Mouse (Mus musculus): ENCODE measurements at regions not wholly inside any gene's neighbourhood (a gene's known extent, or its start where the extent isn't known, plus 50 kb on each side); places are given as distances from the start of the nearest gene placed in this dataset.

GRCm38 (mm10) chr11:6899271-6900005 is 62.0 kb upstream of the Gm11983 start:
- TF ChIP-seq POLR2A (IDR thresholded peaks at IDR 0.05; ENCODE audit: borderline replicate concordance, insufficient read depth, low read length) (no peak), CTCF (IDR thresholded peaks at IDR 0.05; ENCODE audit: borderline replicate concordance, insufficient read depth, low read depth, low read length) (peak; percentile 29; the same call in 1 of the 2 replicates)
- H3K4me3 ChIP-seq (replicated peaks; ENCODE audit: insufficient read depth, low read depth, low read length): no peak overlapping the region
- H3K4me1 ChIP-seq (ENCODE audit: control insufficient read depth, insufficient read depth, low read length): peaks cover 68% of the 10 kb centered on the region
- WGBS: 13% methylated on average over 13 of the region's 13 CpGs
- DNase-seq: peak; percentile 87 to 94
- H3K27me3 ChIP-seq (ENCODE audit: control insufficient read depth, insufficient read depth, low read length): no peaks in the 10 kb centered on the region
- peak overlapping the region; percentile 93 for H3K27ac ChIP-seq (ENCODE audit: insufficient read depth, low read length)

DNA sequence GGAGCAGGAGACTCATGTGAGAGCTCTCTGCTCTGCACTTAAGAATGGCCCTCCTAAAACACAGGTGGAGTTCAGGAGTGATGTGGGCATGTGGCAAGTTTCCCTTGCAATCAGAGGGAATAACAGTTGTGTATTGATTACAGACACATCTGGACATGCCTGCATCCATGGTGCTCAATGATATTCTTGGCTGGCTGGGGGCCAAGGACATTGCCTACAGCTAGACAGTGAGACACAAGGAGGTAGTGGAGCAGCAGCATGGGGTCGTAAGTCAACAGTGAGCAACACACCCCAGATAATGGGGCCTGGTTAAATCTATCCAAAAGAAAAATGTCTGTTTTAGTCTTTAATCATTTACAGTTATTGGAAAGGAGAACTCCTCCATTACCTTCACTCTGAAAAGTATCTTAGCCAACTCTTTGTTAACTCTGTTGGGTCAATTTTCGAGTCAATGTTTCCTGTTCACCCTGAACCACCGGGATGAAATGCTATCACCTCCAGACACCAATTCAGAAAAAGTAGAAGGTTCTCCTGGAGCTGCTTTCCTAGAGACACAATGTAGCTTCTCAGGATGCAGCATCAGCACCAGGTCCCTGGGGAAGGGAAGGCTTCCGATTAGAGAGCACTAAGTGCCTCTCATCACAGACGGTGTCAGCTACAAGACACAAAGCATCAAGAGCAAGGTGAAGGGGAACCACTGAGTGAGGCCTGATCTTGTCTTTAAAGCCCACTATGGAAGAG is 61.1 kb upstream of the Gm11983 start:
- no peak for DNase-seq

GRCm38 (mm10) chr11:6895786-6896093 is 58.3 kb upstream of the Gm11983 start:
- H3K27ac ChIP-seq (ENCODE audit: insufficient read depth, low read length): peak overlapping the region; percentile 92; the same call in 1 of the 2 replicates
- DNase-seq: peak; percentile 88 to 93
- H3K27me3 ChIP-seq (ENCODE audit: control insufficient read depth, insufficient read depth, low read length): no peaks in the 10 kb centered on the region
- H3K4me3 ChIP-seq (replicated peaks; ENCODE audit: insufficient read depth, low read depth, low read length): no peak overlapping the region
- TF ChIP-seq POLR2A (IDR thresholded peaks at IDR 0.05; ENCODE audit: borderline replicate concordance, insufficient read depth, low read length) (no peak), CTCF (IDR thresholded peaks at IDR 0.05; ENCODE audit: borderline replicate concordance, insufficient read depth, low read depth, low read length) (no peak)
- H3K4me1 ChIP-seq (ENCODE audit: control insufficient read depth, insufficient read depth, low read length): peaks cover 72% of the 10 kb centered on the region
- WGBS: 6% methylated on average over 8 of the region's 8 CpGs

More for the DNA sequence above, 61.1 kb upstream of the Gm11983 start:
- 56% methylated on average over 5 of the region's 5 CpGs for WGBS
- peaks cover 75% of the 10 kb centered on the region for H3K4me1 ChIP-seq (ENCODE audit: control insufficient read depth, insufficient read depth, low read length)
- H3K27ac ChIP-seq (ENCODE audit: insufficient read depth, low read length): peak overlapping the region; percentile 93
- H3K4me3 ChIP-seq (replicated peaks; ENCODE audit: insufficient read depth, low read depth, low read length): no peak overlapping the region
- H3K27me3 ChIP-seq (ENCODE audit: control insufficient read depth, insufficient read depth, low read length): no peaks in the 10 kb centered on the region
- TF ChIP-seq POLR2A (IDR thresholded peaks at IDR 0.05; ENCODE audit: borderline replicate concordance, insufficient read depth, low read length) (no peak), CTCF (IDR thresholded peaks at IDR 0.05; ENCODE audit: borderline replicate concordance, insufficient read depth, low read depth, low read length) (no peak)

DNA sequence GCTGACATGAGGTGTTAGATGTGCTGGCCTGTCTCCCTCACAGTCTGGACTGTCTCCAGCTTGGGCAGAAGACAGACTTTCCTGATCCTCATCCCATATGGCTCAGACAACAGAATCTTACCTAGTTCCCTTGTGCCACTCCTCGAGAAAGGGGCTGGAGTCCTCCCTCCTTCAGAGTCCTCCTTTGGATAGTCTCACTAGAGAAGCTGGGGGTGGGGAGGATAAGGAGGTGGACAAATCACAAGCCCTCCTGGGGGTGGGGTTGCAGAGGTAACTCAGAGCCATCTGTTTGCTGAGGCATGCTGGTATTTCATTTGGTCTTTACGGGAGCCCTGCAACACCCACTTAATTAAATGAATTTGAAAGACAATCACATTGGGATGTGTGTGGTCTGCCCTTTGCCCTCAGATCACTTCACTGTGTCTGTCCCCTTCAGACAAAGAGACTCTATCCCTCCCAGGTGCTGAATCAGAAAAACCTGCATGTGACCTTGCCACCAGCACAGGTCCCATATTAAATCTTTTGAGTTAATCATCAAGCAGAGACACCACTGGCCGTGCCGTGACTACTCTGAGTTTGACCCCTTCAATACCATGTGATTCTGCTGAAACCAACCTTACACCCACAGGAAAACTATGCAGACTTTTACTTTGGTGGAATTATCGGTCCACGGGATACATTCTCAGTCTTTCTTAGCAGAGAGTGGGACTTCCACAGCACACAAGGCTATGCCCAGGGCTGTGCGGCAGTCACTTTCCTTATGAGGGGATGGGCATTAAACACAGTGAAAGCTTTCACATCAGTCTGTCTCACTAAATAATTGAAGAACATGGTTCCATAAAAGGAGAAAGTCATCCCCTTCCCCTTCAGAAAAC is 57.7 kb upstream of the Gm11983 start:
- H3K4me1 ChIP-seq (ENCODE audit: control insufficient read depth, insufficient read depth, low read length): peaks cover 75% of the 10 kb centered on the region
- 14% methylated on average over 7 of the region's 7 CpGs for WGBS
- DNase-seq: peak; percentile 82 to 88
- H3K27me3 ChIP-seq (ENCODE audit: control insufficient read depth, insufficient read depth, low read length): no peaks in the 10 kb centered on the region
- H3K4me3 ChIP-seq (replicated peaks; ENCODE audit: insufficient read depth, low read depth, low read length): no peak overlapping the region
- TF ChIP-seq POLR2A (IDR thresholded peaks at IDR 0.05; ENCODE audit: borderline replicate concordance, insufficient read depth, low read length) (no peak), CTCF (IDR thresholded peaks at IDR 0.05; ENCODE audit: borderline replicate concordance, insufficient read depth, low read depth, low read length) (no peak)
- H3K27ac ChIP-seq (ENCODE audit: insufficient read depth, low read length): peak overlapping the region; percentile 92

GRCm38 (mm10) chr11:6893734-6894133 is 56.3 kb upstream of the Gm11983 start:
- Histone ChIP-seq H3K4me3 (replicated peaks; ENCODE audit: insufficient read depth, low read depth, low read length) (no peak overlapping the region), H3K4me1 (ENCODE audit: control insufficient read depth, insufficient read depth, low read length) (peaks cover 73% of the 10 kb centered on the region), H3K27me3 (ENCODE audit: control insufficient read depth, insufficient read depth, low read length) (no peaks in the 10 kb centered on the region), H3K27ac (ENCODE audit: insufficient read depth, low read length) (peak overlapping the region; percentile 58)
- 59% methylated on average over 1 of the region's 1 CpGs for WGBS
- DNase-seq: no peak
- TF ChIP-seq POLR2A (IDR thresholded peaks at IDR 0.05; ENCODE audit: borderline replicate concordance, insufficient read depth, low read length) (no peak), CTCF (IDR thresholded peaks at IDR 0.05; ENCODE audit: borderline replicate concordance, insufficient read depth, low read depth, low read length) (no peak)

DNA sequence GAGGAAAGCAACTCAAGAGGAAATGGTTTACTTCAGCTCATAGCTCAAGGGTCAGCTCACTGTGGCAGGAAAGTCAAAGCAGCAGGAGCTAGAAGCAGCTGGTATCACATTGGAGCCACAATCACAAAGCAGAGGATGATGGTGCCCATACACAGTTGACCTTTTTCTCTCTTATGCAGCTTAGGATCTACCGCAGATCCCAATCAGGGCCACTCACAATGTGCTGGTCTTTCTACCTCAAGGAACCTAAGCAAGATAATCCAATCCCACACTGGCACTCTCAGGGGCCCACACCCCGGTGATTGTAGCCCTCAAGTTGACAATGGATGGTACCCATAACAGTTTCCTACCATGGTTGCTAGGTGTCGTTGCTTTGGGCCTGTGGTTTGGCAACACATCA is 55.6 kb upstream of the Gm11983 start:
- H3K4me1 ChIP-seq (ENCODE audit: control insufficient read depth, insufficient read depth, low read length): peaks cover 73% of the 10 kb centered on the region
- no peak for DNase-seq
- WGBS: 95% methylated on average over 3 of the region's 3 CpGs
- no peaks in the 10 kb centered on the region for H3K27me3 ChIP-seq (ENCODE audit: control insufficient read depth, insufficient read depth, low read length)
- no peak overlapping the region for H3K4me3 ChIP-seq (replicated peaks; ENCODE audit: insufficient read depth, low read depth, low read length)
- H3K27ac ChIP-seq (ENCODE audit: insufficient read depth, low read length): no peak overlapping the region
- TF ChIP-seq CTCF (IDR thresholded peaks at IDR 0.05; ENCODE audit: borderline replicate concordance, insufficient read depth, low read depth, low read length) (no peak), POLR2A (IDR thresholded peaks at IDR 0.05; ENCODE audit: borderline replicate concordance, insufficient read depth, low read length) (no peak)

DNA sequence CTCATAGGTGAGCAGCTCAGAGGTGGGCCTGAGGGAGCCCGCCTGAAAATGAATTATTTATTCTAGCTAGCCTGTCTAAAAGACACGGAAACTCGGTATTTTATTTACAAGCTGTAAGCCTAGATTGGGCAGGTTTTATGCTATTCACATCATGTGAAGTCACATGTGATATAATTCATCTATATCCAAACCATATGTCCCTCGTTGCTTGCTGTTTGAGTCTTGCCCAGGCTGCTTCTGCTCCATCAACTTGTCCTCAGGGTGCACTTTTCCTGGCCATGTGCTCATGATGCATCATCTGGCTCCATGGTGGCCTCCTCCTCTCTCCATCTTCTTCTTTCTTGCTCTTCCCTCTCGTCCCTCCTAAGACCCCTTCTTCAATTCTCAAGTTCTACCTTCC is 53.0 kb upstream of the Gm11983 start:
- no peak for TF ChIP-seq POLR2A (IDR thresholded peaks at IDR 0.05; ENCODE audit: borderline replicate concordance, insufficient read depth, low read length)
- no peak for TF ChIP-seq CTCF (IDR thresholded peaks at IDR 0.05; ENCODE audit: borderline replicate concordance, insufficient read depth, low read depth, low read length)
- 48% methylated on average over 5 of the region's 5 CpGs for WGBS
- Histone ChIP-seq H3K27ac (ENCODE audit: insufficient read depth, low read length) (peak overlapping the region; percentile 95), H3K4me1 (ENCODE audit: control insufficient read depth, insufficient read depth, low read length) (peaks cover 53% of the 10 kb centered on the region), H3K4me3 (replicated peaks; ENCODE audit: insufficient read depth, low read depth, low read length) (no peak overlapping the region), H3K27me3 (ENCODE audit: control insufficient read depth, insufficient read depth, low read length) (no peaks in the 10 kb centered on the region)
- DNase-seq: no peak
